Mouse (Mus musculus) spleen, adult 2 months (tissue): ENCODE results near the gene Hmcn2. TPM values are rescaled to one million over a fixed set of nuclear protein-coding genes. Genes with fewer than 3 reads are reported as not detected.

ENCODE experiments used
- DNase-seq, 2 experiments: peaks; one replicate each; pipeline versions ENCODE4 v3.0.0 to v3.0.0-alpha.2; 2012 to 2021; ENCODE audit warnings: low spot score in 2 of 2, low read depth in 1 of 2
- H3K27ac ChIP-seq: fragments of 200-500 bp; 2 replicates; pipeline ENCODE4 v1.5.1; 2012; ENCODE audit warnings: low read length, inconsistent platforms; ENCODE audit not compliant: insufficient read depth
- H3K27me3 ChIP-seq: fragments of 200-500 bp; 2 replicates; pipeline ENCODE4 v1.6.1; 2012; ENCODE audit warnings: mild to moderate bottlenecking, moderate library complexity, low read length, inconsistent platforms; ENCODE audit not compliant: control insufficient read depth, insufficient read depth
- H3K36me3 ChIP-seq: fragments of 200-500 bp; 2 replicates; pipeline ENCODE4 v1.6.1; 2012; ENCODE audit warnings: mild to moderate bottlenecking, low read length, inconsistent platforms; ENCODE audit not compliant: control insufficient read depth, insufficient read depth
- H3K4me1 ChIP-seq: fragments of 200-500 bp; 2 replicates; pipeline ENCODE4 v1.6.1; 2011; ENCODE audit warnings: inconsistent platforms; ENCODE audit not compliant: control insufficient read depth, insufficient read depth, insufficient read length
- H3K4me3 ChIP-seq: fragments of 200-500 bp; 2 replicates; pipeline ENCODE4 v1.5.1; 2011; ENCODE audit warnings: mild to moderate bottlenecking, inconsistent platforms; ENCODE audit not compliant: insufficient read depth, insufficient read length; ENCODE audit errors: extremely low read depth
- CTCF ChIP-seq: fragments of 200-500 bp; IDR thresholded peaks from 2 replicates; pipeline ENCODE4 v1.5.1; 2011; ENCODE audit warnings: mild to moderate bottlenecking, inconsistent platforms; ENCODE audit not compliant: insufficient read depth, insufficient read length, insufficient replicate concordance; ENCODE audit errors: extremely low read depth
- POLR2A ChIP-seq: fragments of 200-500 bp; IDR thresholded peaks from 2 replicates; pipeline ENCODE4 v1.6.1; 2011; ENCODE audit warnings: low read depth, low read length, inconsistent platforms
- WGBS: fragments of 180-500 bp; shearing (Covaris S2); methylation state at CpG from one replicate; pipeline ENCODE4 v1.1.7; 2018; 5-methylcytosine and 5-hydroxymethylcytosine counted together
- polyA plus RNA-seq: library from polyadenylated mRNA; depleted of rRNA; stranded (reverse); fragments of >200 nt; gene quantifications from 2 replicates; pipeline ENCODE4 v1.2.3, GENCODE M21; 2012; rRNA removed

Hmcn2 gene
- polyA plus RNA-seq, result 1.1 and 1.2 TPM in 2 replicates

GRCm38 (mm10) chr2:31314007-31314465 lies at the start of gene Hmcn2:
Gene Hmcn2 (plus strand): TSS chr2:31314415.
- WGBS, result 7% methylated on average over 33 of the region's 33 CpGs
- Histone ChIP-seq H3K4me3 (no peak within 1 kb of the TSS), H3K4me1 (no peaks in the 10 kb centered on the region), H3K27ac (no peak within 1 kb of the TSS), H3K27me3 (peaks cover 5% of the 10 kb centered on the region), H3K36me3 (no peaks in the 10 kb centered on the region)
- DNase-seq, result no peak
- no peak for TF ChIP-seq POLR2A
- no peak for TF ChIP-seq CTCF

- no peak for DNase-seq
- Histone ChIP-seq H3K4me3 (no peak overlapping the region), H3K36me3 (no peaks in the 10 kb centered on the region), H3K4me1 (no peaks in the 10 kb centered on the region), H3K27me3 (no peaks in the 10 kb centered on the region), H3K27ac (no peak overlapping the region)
- 90% methylated on average over 6 of the region's 6 CpGs for WGBS
- TF ChIP-seq CTCF (no peak), POLR2A (no peak)
Measured at GRCm38 (mm10) chr2:31267447-31267846, 46.8 kb upstream of the Hmcn2 start.

- no peaks in the 10 kb centered on the region for H3K36me3 ChIP-seq
- no peak for DNase-seq
- no peak for TF ChIP-seq POLR2A
- TF ChIP-seq CTCF, result no peak
- no peak overlapping the region for H3K27ac ChIP-seq
- 48% methylated on average over 5 of the region's 5 CpGs for WGBS
- no peaks in the 10 kb centered on the region for H3K27me3 ChIP-seq
- H3K4me1 ChIP-seq, result no peaks in the 10 kb centered on the region
- H3K4me3 ChIP-seq, result no peak overlapping the region
Measured at GRCm38 (mm10) chr2:31268631-31269030, 45.6 kb upstream of the Hmcn2 start.

- WGBS, result 87% methylated on average over 6 of the region's 6 CpGs
- no peaks in the 10 kb centered on the region for H3K36me3 ChIP-seq
- H3K27ac ChIP-seq, result no peak overlapping the region
- TF ChIP-seq POLR2A (no peak), CTCF (no peak)
- DNase-seq, result no peak
- no peaks in the 10 kb centered on the region for H3K4me1 ChIP-seq
- no peaks in the 10 kb centered on the region for H3K27me3 ChIP-seq
- no peak overlapping the region for H3K4me3 ChIP-seq
Measured at GRCm38 (mm10) chr2:31269188-31269587, 45.0 kb upstream of the Hmcn2 start.

GRCm38 (mm10) chr2:31269847-31270246 lies 44.4 kb upstream of the Hmcn2 start:
- Histone ChIP-seq H3K36me3 (no peaks in the 10 kb centered on the region), H3K4me3 (no peak overlapping the region), H3K27ac (no peak overlapping the region), H3K27me3 (no peaks in the 10 kb centered on the region), H3K4me1 (no peaks in the 10 kb centered on the region)
- no peak for DNase-seq
- whole genome bisulfite sequencing, result 90% methylated on average over 10 of the region's 10 CpGs
- TF ChIP-seq CTCF (no peak), POLR2A (no peak)

GRCm38 (mm10) chr2:31270470-31270869 lies 43.7 kb upstream of the Hmcn2 start:
- no peak overlapping the region for H3K27ac ChIP-seq
- WGBS, result 79% methylated on average over 8 of the region's 8 CpGs
- H3K36me3 ChIP-seq, result no peaks in the 10 kb centered on the region
- TF ChIP-seq CTCF, result no peak
- TF ChIP-seq POLR2A, result no peak
- no peaks in the 10 kb centered on the region for H3K27me3 ChIP-seq
- no peaks in the 10 kb centered on the region for H3K4me1 ChIP-seq
- no peak for DNase-seq
- no peak overlapping the region for H3K4me3 ChIP-seq

GRCm38 (mm10) chr2:31271071-31271470 lies 43.1 kb upstream of the Hmcn2 start:
- peak in 1 of 2 experiments; percentile 15 for DNase-seq

More at GRCm38 (mm10) chr2:31271071-31271470, 43.1 kb upstream of the Hmcn2 start:
- no peaks in the 10 kb centered on the region for H3K4me1 ChIP-seq
- TF ChIP-seq POLR2A (no peak), CTCF (peak; percentile 33; the same call in 1 of the 2 replicates)
- no peaks in the 10 kb centered on the region for H3K27me3 ChIP-seq
- 89% methylated on average over 1 of the region's 1 CpGs for WGBS
- H3K36me3 ChIP-seq, result no peaks in the 10 kb centered on the region
- H3K27ac ChIP-seq, result no peak overlapping the region
- H3K4me3 ChIP-seq, result no peak overlapping the region
